Mouse (Mus musculus) T-helper 1 cell (primary cell): ENCODE results near the gene Ola1.

Source experiments
- in situ Hi-C: fragments of 300-600 bp; cut with MboI, MseI; formaldehyde crosslinking; loops from one replicate; pipeline ENCODE4 v1.15.1; 2025; ENCODE audit warnings: high pct_unique_total_duplicates

The Ola1 gene

GRCm38 (mm10) chr2:73218913-73219312, at the start of gene Ola1:
Gene Ola1 (minus strand): TSS chr2:73218924.
- in situ Hi-C loops, result no loop called here

GRCm38 (mm10) chr2:73268281-73268680, 49.6 kb upstream of the Ola1 start:
- in situ Hi-C loops, result no loop called here

GRCm38 (mm10) chr2:73267818-73268217, 49.1 kb upstream of the Ola1 start:
- in situ Hi-C loops, result no loop called here

- in situ Hi-C loops, result no loop called here
Observed at GRCm38 (mm10) chr2:73267231-73267630, 48.5 kb upstream of the Ola1 start.

- in situ Hi-C loops, result no loop called here
Observed at GRCm38 (mm10) chr2:73266623-73267022, 47.9 kb upstream of the Ola1 start.

- in situ Hi-C loops, result no loop called here
Observed at GRCm38 (mm10) chr2:73266011-73266410, 47.3 kb upstream of the Ola1 start.

GRCm38 (mm10) chr2:73264611-73265195, 46.0 kb upstream of the Ola1 start:
- in situ Hi-C loops, result no loop called here

GRCm38 (mm10) chr2:73263794-73264610, 45.3 kb upstream of the Ola1 start:
- in situ Hi-C loops, result no loop called here

GRCm38 (mm10) chr2:73263172-73263765, 44.5 kb upstream of the Ola1 start:
- in situ Hi-C loops, result no loop called here

GRCm38 (mm10) chr2:73248701-73249100, 30.0 kb upstream of the Ola1 start:
- in situ Hi-C loops, result no loop called here

- in situ Hi-C loops, result no loop called here
Observed at GRCm38 (mm10) chr2:73241299-73241698, 22.6 kb upstream of the Ola1 start.

- in situ Hi-C loops, result no loop called here
Observed at GRCm38 (mm10) chr2:73231081-73231480, 12.4 kb upstream of the Ola1 start.

- in situ Hi-C loops, result no loop called here
Observed at GRCm38 (mm10) chr2:73213871-73214659, 4.7 kb downstream of the Ola1 start.

GRCm38 (mm10) chr2:73213539-73213870, 5.2 kb downstream of the Ola1 start:
- in situ Hi-C loops, result no loop called here

GRCm38 (mm10) chr2:73204328-73204727, 14.4 kb downstream of the Ola1 start:
- in situ Hi-C loops, result no loop called here

- in situ Hi-C loops, result no loop called here
Observed at GRCm38 (mm10) chr2:73188488-73188887, 30.2 kb downstream of the Ola1 start.

GRCm38 (mm10) chr2:73185185-73185584, 33.5 kb downstream of the Ola1 start:
- in situ Hi-C loops, result no loop called here

- in situ Hi-C loops, result loop anchor here (5.0 kb wide), 1 partner anchor 113 kb away; no protein-coding TSS in a partner anchor
Observed at GRCm38 (mm10) chr2:73169496-73169895, 49.2 kb downstream of the Ola1 start.

GRCm38 (mm10) chr2:73167126-73167525, 51.6 kb downstream of the Ola1 start:
- in situ Hi-C loops, result loop anchor here (5.0 kb wide), 1 partner anchor 115 kb away; no protein-coding TSS in a partner anchor

- in situ Hi-C loops, result loop anchor here (5.0 kb wide), 1 partner anchor 118 kb away; no protein-coding TSS in a partner anchor
Observed at GRCm38 (mm10) chr2:73164666-73165065, 54.1 kb downstream of the Ola1 start.

GRCm38 (mm10) chr2:73160772-73161171, 58.0 kb downstream of the Ola1 start:
- in situ Hi-C loops, result no loop called here

GRCm38 (mm10) chr2:73157202-73157601, 61.5 kb downstream of the Ola1 start:
- in situ Hi-C loops, result no loop called here
